Mouse (Mus musculus) C2C12 (cell line): ENCODE results near the gene Ppfia3.

ENCODE experiments used
- CEBPB ChIP-seq: IDR thresholded peaks from one replicate; pipeline ENCODE4 v1.6.1; 2011; ENCODE audit warnings: low read depth, mild to moderate bottlenecking, control low read depth, moderate library complexity
- CTCF ChIP-seq: IDR thresholded peaks from one replicate; pipeline ENCODE4 v1.5.1; 2011; ENCODE audit not compliant: control insufficient read depth, insufficient read depth, insufficient read length
- MAX ChIP-seq: IDR thresholded peaks from one replicate; pipeline ENCODE4 v1.6.1; 2011; ENCODE audit warnings: mild to moderate bottlenecking, control low read depth
- MYOD1 ChIP-seq: IDR thresholded peaks from one replicate; pipeline ENCODE4 v1.6.1; 2011; ENCODE audit warnings: low read depth; ENCODE audit not compliant: control insufficient read depth, insufficient read length
- USF1 ChIP-seq: IDR thresholded peaks from one replicate; pipeline ENCODE4 v1.6.1; 2011; ENCODE audit warnings: low read depth, mild to moderate bottlenecking, control low read depth, moderate library complexity

DNA sequence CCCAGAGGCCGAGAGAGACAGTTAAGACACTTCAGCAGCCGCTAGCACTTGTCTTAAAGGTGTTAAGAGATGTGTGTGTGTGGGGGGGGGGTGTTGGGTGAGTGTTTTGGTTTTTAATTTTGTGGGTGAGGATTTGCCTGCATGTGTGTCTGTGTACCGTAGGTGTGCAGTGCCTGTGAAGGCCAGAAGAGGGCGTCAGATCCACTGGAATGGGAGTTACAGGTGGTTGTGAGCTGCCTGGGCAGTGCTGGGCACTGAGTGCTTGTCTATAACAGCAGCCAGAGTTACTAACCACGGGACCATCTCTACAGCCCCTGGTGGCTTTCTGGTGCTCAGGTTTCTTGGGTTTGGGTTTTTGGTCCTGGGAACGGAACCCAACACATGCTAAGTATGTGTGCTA, 35.3 kb downstream of the Ppfia3 start:
- no peak for TF ChIP-seq CTCF
- TF ChIP-seq MYOD1: no peak
- TF ChIP-seq CEBPB: no peak
- TF ChIP-seq USF1: no peak
- no peak for TF ChIP-seq MAX
